Mouse (Mus musculus): Measurements from ENCODE around the gene Tm4sf4. TPM values are rescaled to one million over a fixed set of nuclear protein-coding genes. Genes with fewer than 3 reads are reported as not detected.

The Tm4sf4 gene
- total RNA-seq (2023), result not detected

GRCm38 (mm10) chr3:57425089-57425730 is at the start of gene Tm4sf4:
Gene Tm4sf4, plus strand, starts transcription at chr3:57425314.

Other genes with a start within 250 kb of the Tm4sf4 start
- gene Tm4sf1, start 123.3 kb upstream of the Tm4sf4 start, total RNA-seq (2023), result not detected
- not detected for gene Wwtr1, start 150.6 kb downstream of the Tm4sf4 start, total RNA-seq (2023)
- gene Commd2, start 226.4 kb downstream of the Tm4sf4 start, total RNA-seq (2023), result 34.4 TPM

Measured in CD4-positive naive resting alpha-beta T cell, adult 76 days (primary cell).